18 mouse cellular contexts compared by ENCODE assay signal in the genomic region with DNA sequence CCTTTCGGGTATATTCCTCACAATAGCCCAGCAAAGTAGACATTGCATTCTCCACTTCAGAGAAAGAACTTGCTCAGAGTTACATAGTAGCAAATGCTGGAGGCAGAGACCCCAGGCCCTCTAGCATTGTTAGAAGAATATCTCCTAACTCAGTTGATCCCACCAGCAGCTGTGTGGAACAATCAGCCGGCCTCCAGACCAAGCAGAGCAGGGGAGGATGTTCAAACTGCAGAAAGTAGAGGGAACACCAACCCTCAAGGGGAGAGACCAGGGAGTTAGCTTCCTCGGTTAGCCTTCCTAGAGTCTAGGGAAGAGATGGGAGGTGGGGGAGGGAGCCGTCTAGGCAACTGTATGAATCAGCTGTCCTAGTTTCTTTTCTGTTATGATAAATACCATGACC. TPM values are rescaled to one million over a fixed set of nuclear protein-coding genes. Genes with fewer than 3 reads are reported as not detected.
"Had no signal": no experiment of that assay in that cellular context is flagged by ENCODE, and none has a peak within 500 bp of the region (broad histone marks: within the 10 kb centered on the region; RNA-seq: fewer than 3 reads in every experiment).

No protein-coding gene starts in this region.

- DNase-seq: gastrocnemius, postnatal 14 days; gastrocnemius, postnatal 36 days; heart, adult 11 months; heart, adult 2 months; heart, postnatal 14 days; heart, postnatal 36 days; kidney, adult 11 months; kidney, adult 2 months; kidney, adult 9 months; kidney, postnatal 14 days; kidney, postnatal 4 days; liver; liver, embryonic 13.5 days had no signal

RNA-seq across cellular contexts. Expression of a gene that starts 6.1 kb away (rescaled TPM):
- total RNA-seq: gastrocnemius, postnatal 14 days; gastrocnemius, postnatal 36 days; hematopoietic stem cell, adult 5-6 weeks had no signal

RNA-seq across cellular contexts. Expression of a gene that starts 36.5 kb away (rescaled TPM):
- total RNA-seq: gastrocnemius, postnatal 14 days; heart, adult 2 months; hematopoietic stem cell, adult 5-6 weeks; hindbrain, postnatal 0 days; layer of hippocampus, adult 2 months; layer of hippocampus, postnatal 10 days; layer of hippocampus, postnatal 25 days had no signal
